Mouse (Mus musculus) liver, postnatal 0 days (tissue): ENCODE results near the gene Gm13278.
"Not testable (repeated sequence)": the region's sequence is repeated elsewhere in the genome, so short reads cannot be mapped to it uniquely, and the experiment has no call there.

Source experiments
- CTCF ChIP-seq: sonication (generic); IDR thresholded peaks from 2 replicates; pipeline ENCODE4 v1.5.1; 2016; ENCODE audit warnings: antibody characterized with exemption, low read depth
- EP300 ChIP-seq: IDR thresholded peaks from 2 replicates; pipeline ENCODE4 v1.6.1; 2016; ENCODE audit warnings: antibody characterized with exemption, low read depth, mild to moderate bottlenecking

- not testable (repeated sequence) for TF ChIP-seq EP300, CTCF
Observed at GRCm38 (mm10) chr4:88799365-88799764, 8.0 kb downstream of the Gm13278 start, which contains the start of gene Gm13285.
